Mouse (Mus musculus): ENCODE results near the gene Disp1.

- TF ChIP-seq GATA1 (IDR thresholded peaks at IDR 0.05; ENCODE audit: low read length): no peak
- TF ChIP-seq TAL1 (IDR thresholded peaks at IDR 0.05; ENCODE audit: low read length): no peak
These were observed 138.9 kb downstream of the Disp1 start for GRCm38 (mm10) chr1:183082436-183082835.
